Mouse (Mus musculus): Measurements from ENCODE around the gene Lrcol1. TPM values are rescaled to one million over a fixed set of nuclear protein-coding genes. Genes with fewer than 3 reads are reported as not detected.

Gene Lrcol1
- total and polyA plus RNA-seq, 3 experiments: not detected

DNA sequence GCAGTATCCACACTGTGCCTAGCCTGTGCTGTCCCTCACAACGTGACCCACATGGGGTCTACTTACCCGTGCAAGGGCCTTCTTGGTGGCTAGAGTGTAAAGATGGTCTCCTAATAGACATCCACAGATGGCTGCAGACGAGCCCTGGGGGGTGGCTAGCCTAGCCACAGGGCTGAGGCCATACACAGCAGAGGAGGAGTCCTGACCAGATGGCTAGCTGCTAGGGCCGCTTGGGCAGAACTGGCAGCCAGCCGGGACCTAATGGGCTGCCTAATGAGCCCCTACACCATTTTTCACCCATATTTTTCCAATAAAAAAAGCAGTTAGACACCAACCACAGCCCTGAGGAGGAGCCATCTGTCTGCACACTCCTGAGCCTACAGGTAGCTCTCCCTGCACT, 48.2 kb downstream of the Lrcol1 start:
- in situ Hi-C loops (cut with MboI; ENCODE audit: low pct_ligation_motif_present, low pct_unique_long_range_greater_than_20kb, low sequenced_read_pairs): no loop called here
- Histone ChIP-seq H3K27ac (ENCODE audit: insufficient read depth, low read depth) (no peak overlapping the region), H3K36me3 (replicated peaks in 1 of 2; ENCODE audit: control insufficient read depth in 1 of 2, insufficient read depth in 1 of 2, low read length in 1 of 2) (peaks cover 0 to 21% of the 10 kb centered on the region in 2 experiments), H3K79me2 (replicated peaks; ENCODE audit: control insufficient read depth, extremely low read depth, insufficient read depth, poor library complexity, severe bottlenecking) (no peaks in the 10 kb centered on the region), H3K4me2 (ENCODE audit: insufficient read depth, low read depth, poor library complexity, severe bottlenecking) (no peak overlapping the region), H3K4me3 (replicated peaks in 1 of 3; ENCODE audit: low read depth in 2 of 3, low read length in 2 of 3, poor library complexity in 1 of 3) (no peak overlapping the region), H3K27me3 (replicated peaks) (no peaks in the 10 kb centered on the region), H3K9ac (ENCODE audit: insufficient read depth, low read depth) (no peak overlapping the region), H3K4me1 (ENCODE audit: control insufficient read depth in 1 of 2, insufficient read depth in 2 of 2) (peaks cover 24 to 51% of the 10 kb centered on the region in 2 experiments), H3K9me3 (replicated peaks; ENCODE audit: low read length) (no peaks in the 10 kb centered on the region)
- dilution Hi-C loops (cut with MboI; ENCODE audit: extremely low pct_ligation_motif_present, extremely low pct_unique_long_range_greater_than_20kb, low sequenced_read_pairs): no loop called here
- TF ChIP-seq CHD2 (IDR thresholded peaks at IDR 0.05; ENCODE audit: low read length): no peak
- no peak for TF ChIP-seq MAX (IDR thresholded peaks at IDR 0.05; ENCODE audit: low read length)
- no peak for DNase-seq (ENCODE audit: extremely low read depth)

- dilution Hi-C loops (cut with MboI; ENCODE audit: extremely low pct_ligation_motif_present, extremely low pct_unique_long_range_greater_than_20kb, low sequenced_read_pairs): no loop called here
Measured at GRCm38 (mm10) chr5:110395006-110395661, 50.6 kb downstream of the Lrcol1 start.

GRCm38 (mm10) chr5:110401101-110401500, 56.6 kb downstream of the Lrcol1 start:
- no peak for DNase-seq (ENCODE audit: extremely low read depth)
- no peak overlapping the region for H3K4me3 ChIP-seq (replicated peaks in 1 of 3; ENCODE audit: low read depth in 2 of 3, low read length in 2 of 3, poor library complexity in 1 of 3)
- TF ChIP-seq POLR2A (IDR thresholded peaks at IDR 0.05; ENCODE audit: low read depth, low read length) (no peak), ETS1 (conservative IDR thresholded peaks at IDR 0.05; ENCODE audit: low read depth, low read length) (no peak), GABPA (IDR thresholded peaks at IDR 0.05; ENCODE audit: insufficient replicate concordance, low read depth, low read length) (no peak), PAX5 (IDR thresholded peaks at IDR 0.05; ENCODE audit: low read length) (no peak), TBP (conservative IDR thresholded peaks at IDR 0.05; ENCODE audit: low read depth, low read length) (no peak), SIN3A (IDR thresholded peaks at IDR 0.05; ENCODE audit: low read length) (no peak), EP300 (IDR thresholded peaks at IDR 0.05; ENCODE audit: low read length) (no peak), ZNF384 (IDR thresholded peaks at IDR 0.05; ENCODE audit: low read depth, low read length) (no peak), NRF1 (IDR thresholded peaks at IDR 0.05; ENCODE audit: low read depth, low read length) (no peak), BHLHE40 (IDR thresholded peaks at IDR 0.05; ENCODE audit: low read depth, low read length) (no peak), MYC (IDR thresholded peaks at IDR 0.05; ENCODE audit: low read depth, low read length) (no peak), ZMIZ1 (IDR thresholded peaks at IDR 0.05; ENCODE audit: low read depth, low read length) (no peak), CHD1 (IDR thresholded peaks at IDR 0.05; ENCODE audit: low read depth, low read length) (no peak), MEF2A (IDR thresholded peaks at IDR 0.05; ENCODE audit: borderline replicate concordance, low read depth, low read length) (no peak), HCFC1 (IDR thresholded peaks at IDR 0.05; ENCODE audit: low read depth, low read length) (no peak), IRF4 (IDR thresholded peaks at IDR 0.05; ENCODE audit: low read depth, low read length) (no peak)
- no peak overlapping the region for H3K4me2 ChIP-seq (ENCODE audit: insufficient read depth, low read depth, poor library complexity, severe bottlenecking)
- no peaks in the 10 kb centered on the region for H3K27me3 ChIP-seq (replicated peaks)
- in situ Hi-C loops (cut with MboI; ENCODE audit: low pct_ligation_motif_present, low pct_unique_long_range_greater_than_20kb, low sequenced_read_pairs) (no loop called here), dilution Hi-C loops (cut with MboI; ENCODE audit: extremely low pct_ligation_motif_present, extremely low pct_unique_long_range_greater_than_20kb, low sequenced_read_pairs) (no loop called here)
- no peaks in the 10 kb centered on the region for H3K79me2 ChIP-seq (replicated peaks; ENCODE audit: control insufficient read depth, extremely low read depth, insufficient read depth, poor library complexity, severe bottlenecking)
- no peak overlapping the region for H3K27ac ChIP-seq (ENCODE audit: insufficient read depth, low read depth)
- H3K9ac ChIP-seq (ENCODE audit: insufficient read depth, low read depth): no peak overlapping the region
- H3K9me3 ChIP-seq (replicated peaks; ENCODE audit: low read length): no peaks in the 10 kb centered on the region
- peaks cover 2 to 4% of the 10 kb centered on the region in 2 experiments; a peak in 2 of 4 replicates for H3K4me1 ChIP-seq (ENCODE audit: control insufficient read depth in 1 of 2, insufficient read depth in 2 of 2)
- peaks cover 0 to 23% of the 10 kb centered on the region in 2 experiments for H3K36me3 ChIP-seq (replicated peaks in 1 of 2; ENCODE audit: control insufficient read depth in 1 of 2, insufficient read depth in 1 of 2, low read length in 1 of 2)

More at GRCm38 (mm10) chr5:110395006-110395661, 50.6 kb downstream of the Lrcol1 start:
- H3K36me3 ChIP-seq (replicated peaks in 1 of 2; ENCODE audit: control insufficient read depth in 1 of 2, insufficient read depth in 1 of 2, low read length in 1 of 2): peaks cover 0 to 24% of the 10 kb centered on the region in 2 experiments
- no peaks in the 10 kb centered on the region for H3K27me3 ChIP-seq (replicated peaks)
- no peaks in the 10 kb centered on the region for H3K9me3 ChIP-seq (replicated peaks; ENCODE audit: low read length)
- peaks cover 18 to 42% of the 10 kb centered on the region in 2 experiments for H3K4me1 ChIP-seq (ENCODE audit: control insufficient read depth in 1 of 2, insufficient read depth in 2 of 2)
- no peak for DNase-seq (ENCODE audit: extremely low read depth)
- no peak overlapping the region for H3K4me2 ChIP-seq (ENCODE audit: insufficient read depth, low read depth, poor library complexity, severe bottlenecking)
- no peaks in the 10 kb centered on the region for H3K79me2 ChIP-seq (replicated peaks; ENCODE audit: control insufficient read depth, extremely low read depth, insufficient read depth, poor library complexity, severe bottlenecking)
- no peak for TF ChIP-seq CHD2 (IDR thresholded peaks at IDR 0.05; ENCODE audit: low read length)
- TF ChIP-seq JUND (conservative IDR thresholded peaks at IDR 0.05; ENCODE audit: low read depth, low read length): no peak
- H3K4me3 ChIP-seq (replicated peaks in 1 of 3; ENCODE audit: low read depth in 2 of 3, low read length in 2 of 3, poor library complexity in 1 of 3): no peak overlapping the region
- no peak overlapping the region for H3K27ac ChIP-seq (ENCODE audit: insufficient read depth, low read depth)
- in situ Hi-C loops (cut with MboI; ENCODE audit: low pct_ligation_motif_present, low pct_unique_long_range_greater_than_20kb, low sequenced_read_pairs): no loop called here
- no peak overlapping the region for H3K9ac ChIP-seq (ENCODE audit: insufficient read depth, low read depth)

Data from CH12.LX (cell line).